Mouse (Mus musculus): ENCODE results near the gene Cacng8. TPM values are rescaled to one million over a fixed set of nuclear protein-coding genes. Genes with fewer than 3 reads are reported as not detected.

Cacng8 gene
- polyA plus RNA-seq, 1 experiment = 26.3 TPM

- TF ChIP-seq POLR2A (IDR thresholded peaks at IDR 0.05; ENCODE audit: borderline replicate concordance, extremely low read depth, insufficient read depth, insufficient read length, poor library complexity, severe bottlenecking) (no peak), CTCF (IDR thresholded peaks at IDR 0.05; ENCODE audit: borderline replicate concordance, extremely low read depth, insufficient read depth, insufficient read length) (peak; percentile 39; the same call in 1 of the 2 replicates)
- peak; percentile 64 for DNase-seq (ENCODE audit: low read depth)
Measured at GRCm38 (mm10) chr7:3412036-3412435, 21.6 kb downstream of the Cacng8 start.

- peak; percentile 68 for DNase-seq (ENCODE audit: low read depth)
- TF ChIP-seq CTCF (IDR thresholded peaks at IDR 0.05; ENCODE audit: borderline replicate concordance, extremely low read depth, insufficient read depth, insufficient read length) (no peak), POLR2A (IDR thresholded peaks at IDR 0.05; ENCODE audit: borderline replicate concordance, extremely low read depth, insufficient read depth, insufficient read length, poor library complexity, severe bottlenecking) (no peak)
Measured at GRCm38 (mm10) chr7:3414888-3415287, 24.4 kb downstream of the Cacng8 start.

- no peak for TF ChIP-seq POLR2A (IDR thresholded peaks at IDR 0.05; ENCODE audit: borderline replicate concordance, extremely low read depth, insufficient read depth, insufficient read length, poor library complexity, severe bottlenecking)
- TF ChIP-seq CTCF (IDR thresholded peaks at IDR 0.05; ENCODE audit: borderline replicate concordance, extremely low read depth, insufficient read depth, insufficient read length) = no peak
- peak; percentile 22 for DNase-seq (ENCODE audit: low read depth)
Measured at GRCm38 (mm10) chr7:3415378-3415777, 24.9 kb downstream of the Cacng8 start.

DNA sequence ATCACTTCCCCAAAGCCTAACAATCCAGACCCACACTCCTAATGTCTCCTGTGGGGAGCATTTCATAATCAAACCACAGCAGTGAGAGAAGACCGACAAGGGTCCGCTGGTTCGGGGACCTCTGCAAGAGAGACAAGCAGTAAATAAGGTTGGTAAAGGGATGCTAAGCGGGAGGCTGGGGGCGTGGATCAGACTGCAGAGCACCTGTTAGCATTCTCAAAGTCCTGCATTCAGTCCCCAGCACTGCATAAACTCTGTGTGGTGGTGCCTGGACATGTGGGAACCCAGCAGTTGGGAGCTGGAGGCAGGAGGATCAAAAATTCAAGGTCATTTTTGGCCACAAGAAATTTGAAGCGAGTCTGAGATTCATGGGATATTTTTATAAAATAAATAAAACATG is 29.5 kb downstream of the Cacng8 start:
- TF ChIP-seq POLR2A (IDR thresholded peaks at IDR 0.05; ENCODE audit: borderline replicate concordance, extremely low read depth, insufficient read depth, insufficient read length, poor library complexity, severe bottlenecking) (no peak), CTCF (IDR thresholded peaks at IDR 0.05; ENCODE audit: borderline replicate concordance, extremely low read depth, insufficient read depth, insufficient read length) (no peak)
- no peak for DNase-seq (ENCODE audit: low read depth)

DNA sequence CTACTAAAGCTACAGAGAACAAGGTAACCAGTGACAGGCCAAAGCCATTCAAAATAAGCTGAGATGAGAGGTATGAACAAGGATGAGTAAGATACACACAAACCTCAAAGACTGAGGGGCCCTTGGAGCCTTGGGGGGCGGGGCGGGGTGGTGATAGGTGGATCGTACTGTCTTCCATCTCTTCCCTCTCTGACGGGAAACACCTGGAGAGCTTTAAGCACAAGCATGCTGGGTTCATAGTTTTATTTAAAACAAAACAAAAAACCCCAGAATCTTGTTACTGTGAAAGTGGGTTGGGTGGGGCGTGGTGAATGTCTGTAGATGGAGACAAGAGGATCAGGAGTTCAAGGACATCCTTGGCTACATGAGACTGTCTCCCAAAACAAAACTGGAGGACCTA is 30.0 kb downstream of the Cacng8 start:
- DNase-seq (ENCODE audit: low read depth) = no peak
- no peak for TF ChIP-seq POLR2A (IDR thresholded peaks at IDR 0.05; ENCODE audit: borderline replicate concordance, extremely low read depth, insufficient read depth, insufficient read length, poor library complexity, severe bottlenecking)
- no peak for TF ChIP-seq CTCF (IDR thresholded peaks at IDR 0.05; ENCODE audit: borderline replicate concordance, extremely low read depth, insufficient read depth, insufficient read length)

DNA sequence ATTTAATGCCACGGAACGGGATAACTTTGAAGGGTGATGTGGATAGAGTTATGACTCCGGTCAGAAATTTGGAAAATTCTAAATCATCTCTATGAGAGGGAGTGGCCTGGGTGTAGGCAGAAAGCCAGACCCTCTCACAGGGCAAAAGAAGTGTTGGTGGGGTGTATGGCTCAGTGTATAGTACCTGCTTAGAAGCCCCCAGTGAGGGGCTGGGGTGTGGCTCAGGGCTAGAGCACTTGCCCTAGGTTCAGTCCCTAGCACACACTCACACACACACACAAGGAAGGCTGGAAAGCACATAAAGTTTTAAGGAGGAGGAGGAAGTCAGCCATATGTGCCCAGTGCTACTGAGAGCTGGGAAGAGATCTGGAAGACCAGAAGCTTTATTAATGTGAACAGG is 30.8 kb downstream of the Cacng8 start:
- no peak for TF ChIP-seq POLR2A (IDR thresholded peaks at IDR 0.05; ENCODE audit: borderline replicate concordance, extremely low read depth, insufficient read depth, insufficient read length, poor library complexity, severe bottlenecking)
- no peak for DNase-seq (ENCODE audit: low read depth)

GRCm38 (mm10) chr7:3422051-3422450 is 31.6 kb downstream of the Cacng8 start:
- TF ChIP-seq CTCF (IDR thresholded peaks at IDR 0.05; ENCODE audit: borderline replicate concordance, extremely low read depth, insufficient read depth, insufficient read length) = no peak
- no peak for DNase-seq (ENCODE audit: low read depth)

GRCm38 (mm10) chr7:3423430-3423829 is 32.9 kb downstream of the Cacng8 start:
- no peak for TF ChIP-seq POLR2A (IDR thresholded peaks at IDR 0.05; ENCODE audit: borderline replicate concordance, extremely low read depth, insufficient read depth, insufficient read length, poor library complexity, severe bottlenecking)
- TF ChIP-seq CTCF (IDR thresholded peaks at IDR 0.05; ENCODE audit: borderline replicate concordance, extremely low read depth, insufficient read depth, insufficient read length) = no peak
- no peak for DNase-seq (ENCODE audit: low read depth)

GRCm38 (mm10) chr7:3423895-3424294 is 33.4 kb downstream of the Cacng8 start, which contains the start of gene Cacng6:
TSS of gene Cacng6 (plus strand) at chr7:3424195.
- TF ChIP-seq POLR2A (IDR thresholded peaks at IDR 0.05; ENCODE audit: borderline replicate concordance, extremely low read depth, insufficient read depth, insufficient read length, poor library complexity, severe bottlenecking) (no peak), CTCF (IDR thresholded peaks at IDR 0.05; ENCODE audit: borderline replicate concordance, extremely low read depth, insufficient read depth, insufficient read length) (no peak)

DNA sequence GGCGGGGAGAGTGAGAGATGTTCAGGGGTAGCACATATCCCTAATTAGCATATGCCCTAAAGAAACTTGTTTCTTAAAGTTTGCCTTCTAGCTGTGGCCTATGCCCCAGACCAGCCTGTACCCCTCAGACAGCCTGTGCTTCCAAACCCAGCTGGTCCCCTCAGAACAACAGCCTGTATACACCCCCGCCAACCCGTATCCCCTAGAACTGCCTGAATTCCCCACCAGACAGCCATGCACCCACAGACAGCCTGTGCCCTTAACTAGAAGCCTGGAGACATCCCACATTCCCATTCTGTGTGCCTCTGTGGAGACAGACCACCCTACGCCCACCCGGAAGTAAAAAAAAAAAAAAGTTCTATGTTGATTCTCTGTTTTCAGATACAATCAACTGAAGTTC is 34.7 kb downstream of the Cacng8 start:
- DNase-seq (ENCODE audit: low read depth) = no peak
- TF ChIP-seq CTCF (IDR thresholded peaks at IDR 0.05; ENCODE audit: borderline replicate concordance, extremely low read depth, insufficient read depth, insufficient read length) (no peak), POLR2A (IDR thresholded peaks at IDR 0.05; ENCODE audit: borderline replicate concordance, extremely low read depth, insufficient read depth, insufficient read length, poor library complexity, severe bottlenecking) (no peak)

More at GRCm38 (mm10) chr7:3423895-3424294, 33.4 kb downstream of the Cacng8 start, which contains the start of gene Cacng6:
- DNase-seq (ENCODE audit: low read depth) = no peak

DNA sequence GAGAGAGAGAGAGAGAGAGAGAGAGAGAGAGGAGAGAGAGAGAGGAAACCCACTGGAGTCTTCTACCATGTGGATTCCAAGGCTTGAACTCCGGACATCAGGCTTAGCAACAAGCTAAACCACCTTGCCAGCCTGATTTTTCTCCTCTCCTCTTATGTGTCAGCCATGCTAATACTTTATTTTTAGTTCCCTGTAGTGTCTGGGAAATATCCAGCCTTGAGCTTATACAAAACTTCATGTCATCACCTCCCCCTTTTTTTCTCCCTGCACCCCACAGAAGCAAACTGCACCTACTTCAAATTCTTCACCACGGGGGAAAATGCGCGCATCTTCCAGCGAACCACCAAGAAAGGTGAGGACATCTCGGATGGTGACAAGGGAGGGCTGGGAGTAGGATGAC is 39.7 kb downstream of the Cacng8 start:
- DNase-seq (ENCODE audit: low read depth) = no peak
- no peak for TF ChIP-seq CTCF (IDR thresholded peaks at IDR 0.05; ENCODE audit: borderline replicate concordance, extremely low read depth, insufficient read depth, insufficient read length)
- TF ChIP-seq POLR2A (IDR thresholded peaks at IDR 0.05; ENCODE audit: borderline replicate concordance, extremely low read depth, insufficient read depth, insufficient read length, poor library complexity, severe bottlenecking) = no peak

- no peak for DNase-seq (ENCODE audit: low read depth)
Measured at GRCm38 (mm10) chr7:3432066-3432465, 41.6 kb downstream of the Cacng8 start.

DNA sequence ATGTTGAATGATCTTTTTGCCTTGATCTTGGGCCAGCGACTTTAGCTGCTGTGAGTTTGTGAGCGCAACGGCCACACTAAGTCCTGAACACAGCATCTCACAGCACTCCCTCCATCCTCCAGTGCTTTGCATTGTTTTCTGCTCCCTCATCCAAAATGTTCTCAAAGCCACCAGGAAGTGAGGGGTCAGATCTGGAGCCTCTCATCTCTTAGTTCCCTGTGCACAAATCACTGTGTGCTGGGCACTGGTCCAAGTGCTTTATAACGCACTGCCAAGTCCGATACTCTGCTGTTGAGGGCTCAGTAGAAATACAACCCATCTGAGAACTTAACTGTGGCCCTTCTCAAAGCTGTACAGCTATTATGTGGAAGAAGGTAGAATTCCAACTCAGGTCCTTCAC is 47.5 kb downstream of the Cacng8 start:
- peak; percentile 59 for DNase-seq (ENCODE audit: low read depth)

More at GRCm38 (mm10) chr7:3432066-3432465, 41.6 kb downstream of the Cacng8 start:
- no peak for TF ChIP-seq CTCF (IDR thresholded peaks at IDR 0.05; ENCODE audit: borderline replicate concordance, extremely low read depth, insufficient read depth, insufficient read length)
- no peak for TF ChIP-seq POLR2A (IDR thresholded peaks at IDR 0.05; ENCODE audit: borderline replicate concordance, extremely low read depth, insufficient read depth, insufficient read length, poor library complexity, severe bottlenecking)

More for the DNA sequence above, 47.5 kb downstream of the Cacng8 start:
- TF ChIP-seq CTCF (IDR thresholded peaks at IDR 0.05; ENCODE audit: borderline replicate concordance, extremely low read depth, insufficient read depth, insufficient read length) = no peak
- no peak for TF ChIP-seq POLR2A (IDR thresholded peaks at IDR 0.05; ENCODE audit: borderline replicate concordance, extremely low read depth, insufficient read depth, insufficient read length, poor library complexity, severe bottlenecking)

All from brain, embryonic 14.5 days (tissue).